Mouse (Mus musculus) liver, embryonic 14.5 days (tissue): Measurements from ENCODE around the gene Hnrnpab. TPM values are rescaled to one million over a fixed set of nuclear protein-coding genes. Genes with fewer than 3 reads are reported as not detected.

Experiments
- ATAC-seq: fragments of 200-750 bp; cut with Nextera tagmentation; 2 replicates; pipeline ENCODE4 v1.8.0; 2017; ENCODE audit warnings: moderate number of reproducible peaks, mild to moderate bottlenecking, moderate library complexity; ENCODE audit not compliant: insufficient read depth
- DNase-seq, 3 experiments: peaks; one replicate each; pipeline ENCODE4 v3.0.0-alpha.2; 2012 to 2013; ENCODE audit warnings: low read depth in 3 of 3, low spot score in 3 of 3
- H3K27ac ChIP-seq: fragments of 300-500 bp; sonication (generic); 2 replicates; pipeline ENCODE4 v1.5.1; 2014; ENCODE audit warnings: moderate library complexity, mild to moderate bottlenecking, control low read depth, inconsistent platforms
- H3K27me3 ChIP-seq: fragments of 300-500 bp; sonication (generic); 2 replicates; pipeline ENCODE4 v1.6.1; 2014; ENCODE audit warnings: mild to moderate bottlenecking, low read length, moderate library complexity; ENCODE audit not compliant: control insufficient read depth, insufficient read depth
- H3K36me3 ChIP-seq: fragments of 300-500 bp; sonication (generic); replicated peaks from 2 replicates; pipeline ENCODE4 v1.6.1; 2014; ENCODE audit warnings: low read depth; ENCODE audit not compliant: control insufficient read depth, insufficient read depth
- H3K4me1 ChIP-seq, 2 experiments: fragments of 200-500 bp in 1 of 2; fragments of 300-500 bp in 1 of 2; sonication (generic) in 1 of 2; replicated peaks; 2 replicates each; pipeline ENCODE4 v1.6.1; 2012 to 2014; ENCODE audit warnings: antibody characterized with exemption in 1 of 2, inconsistent platforms in 1 of 2, low read length in 1 of 2; ENCODE audit not compliant: control insufficient read depth in 2 of 2, insufficient read depth in 2 of 2
- H3K4me2 ChIP-seq: fragments of 300-500 bp; sonication (generic); 2 replicates; pipeline ENCODE4 v1.6.1; 2014; ENCODE audit warnings: low read depth, mild to moderate bottlenecking, control low read depth, moderate library complexity
- H3K4me3 ChIP-seq, 2 experiments: fragments of 200-500 bp in 1 of 2; fragments of 300-500 bp in 1 of 2; sonication (generic) in 1 of 2; 2 replicates each; pipeline ENCODE4 v1.5.1; 2012 to 2014; ENCODE audit warnings: low read depth in 2 of 2, low read length in 2 of 2, mild to moderate bottlenecking in 2 of 2, control low read depth in 1 of 2, inconsistent platforms in 1 of 2, moderate library complexity in 1 of 2; ENCODE audit not compliant: insufficient read depth in 1 of 2
- H3K9ac ChIP-seq: fragments of 300-500 bp; sonication (generic); replicated peaks from 2 replicates; pipeline ENCODE4 v1.6.1; 2014; ENCODE audit warnings: mild to moderate bottlenecking, control low read depth, moderate library complexity
- H3K9me3 ChIP-seq: fragments of 300-500 bp; sonication (generic); 2 replicates; pipeline ENCODE4 v1.6.1; 2016; ENCODE audit warnings: low read length, mixed read lengths; ENCODE audit not compliant: control insufficient read depth
- CTCF ChIP-seq: IDR thresholded peaks from 2 replicates; pipeline ENCODE4 v1.5.1; 2016; ENCODE audit warnings: antibody characterized with exemption, low read depth, control low read depth
- EP300 ChIP-seq: IDR thresholded peaks from 2 replicates; pipeline ENCODE4 v1.6.1; 2016; ENCODE audit warnings: antibody characterized with exemption, low read depth
- WGBS: fragments of 180-500 bp; shearing (Covaris S2); extraction: QIAGEN DNeasy Blood & Tissue Kit; methylation state at CpG from one replicate; pipeline ENCODE4 v1.1.7; 2014; ENCODE audit not compliant: insufficient replicate concordance; 5-methylcytosine and 5-hydroxymethylcytosine counted together
- polyA plus RNA-seq, 2 experiments: library from polyadenylated mRNA; depleted of rRNA in 1 of 2; stranded (reverse) in 1 of 2; unstranded in 1 of 2; fragments of >200 nt; fragmentation: Nextera tagmentation in 1 of 2; extraction: Ambion mirVana in 1 of 2; gene quantifications; 2 replicates each; pipeline versions ENCODE4 v1.2.1 to v1.2.3; 2012 to 2014

The Hnrnpab gene
- polyA plus RNA-seq, 2 experiments: 220 to 260 TPM

DNA sequence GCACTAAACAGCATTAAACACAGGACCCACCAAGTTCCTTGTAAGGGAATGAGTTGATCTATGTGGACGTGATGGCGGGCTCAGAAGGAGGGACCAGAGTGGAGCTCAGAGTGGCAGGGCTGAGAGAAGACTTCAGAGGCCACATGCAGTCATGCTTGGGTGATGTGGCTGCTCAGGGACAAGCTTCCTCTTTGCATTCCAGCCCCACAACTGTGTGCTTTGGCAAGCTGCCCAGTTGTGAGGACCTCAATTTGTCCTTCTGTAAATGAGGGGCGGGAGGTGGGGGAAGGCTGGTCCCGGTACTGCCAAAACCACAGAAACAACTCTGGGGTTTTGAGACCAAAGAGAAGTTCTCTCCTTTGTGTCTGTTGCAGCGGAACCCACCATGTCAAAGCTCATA is 55.4 kb downstream of the Hnrnpab start:
- Histone ChIP-seq H3K4me1 (no peaks in the 10 kb centered on the region), H3K9me3 (no peaks in the 10 kb centered on the region), H3K9ac (no peak overlapping the region), H3K4me2 (no peak overlapping the region), H3K36me3 (no peaks in the 10 kb centered on the region), H3K27me3 (no peaks in the 10 kb centered on the region; the same call in 1 of the 2 replicates), H3K27ac (no peak overlapping the region), H3K4me3 (no peak overlapping the region)
- DNase-seq (no peak), ATAC-seq (no peak)
- 28% methylated on average over 5 of the region's 5 CpGs for WGBS
- no peak for TF ChIP-seq CTCF
- no peak for TF ChIP-seq EP300

Other genes starting within 250 kb of the Hnrnpab start
- gene Phykpl, start 22.1 kb downstream of the Hnrnpab start, polyA plus RNA-seq (2012; rRNA removed): 7.3 and 10.1 TPM in 2 replicates
- gene Phykpl, start 22.1 kb downstream of the Hnrnpab start, polyA plus RNA-seq (2014; fragmentation: Nextera tagmentation; extraction: Ambion mirVana): 10.7 TPM in 2 replicates
- 64.1 and 78.3 TPM in 2 replicates for gene Nhp2, start 12.9 kb upstream of the Hnrnpab start, polyA plus RNA-seq (2012; rRNA removed)
- 136 and 144 TPM in 2 replicates for gene Nhp2, start 12.9 kb upstream of the Hnrnpab start, polyA plus RNA-seq (2014; fragmentation: Nextera tagmentation; extraction: Ambion mirVana)
- 15.2 and 15.6 TPM in 2 replicates for gene Rmnd5b, start 29.0 kb upstream of the Hnrnpab start, polyA plus RNA-seq (2012; rRNA removed)
- 19.0 and 20.5 TPM in 2 replicates for gene Rmnd5b, start 29.0 kb upstream of the Hnrnpab start, polyA plus RNA-seq (2014; fragmentation: Nextera tagmentation; extraction: Ambion mirVana)
- gene N4bp3, start 44.0 kb upstream of the Hnrnpab start, polyA plus RNA-seq (2012; rRNA removed): 1.2 TPM in 2 replicates
- gene N4bp3, start 44.0 kb upstream of the Hnrnpab start, polyA plus RNA-seq (2014; fragmentation: Nextera tagmentation; extraction: Ambion mirVana): 1.7 and 1.8 TPM in 2 replicates
- gene D930048N14Rik, start 44.1 kb upstream of the Hnrnpab start, polyA plus RNA-seq (2012; rRNA removed): 1.0 TPM in 2 replicates
- gene D930048N14Rik, start 44.1 kb upstream of the Hnrnpab start, polyA plus RNA-seq (2014; fragmentation: Nextera tagmentation; extraction: Ambion mirVana): 0.28 TPM in 2 replicates
- 10.9 and 15.6 TPM in 2 replicates for gene 0610009B22Rik, start 82.0 kb upstream of the Hnrnpab start, polyA plus RNA-seq (2012; rRNA removed)
- 36.5 and 41.6 TPM in 2 replicates for gene 0610009B22Rik, start 82.0 kb upstream of the Hnrnpab start, polyA plus RNA-seq (2014; fragmentation: Nextera tagmentation; extraction: Ambion mirVana)
- gene Sec24a, start 156.8 kb upstream of the Hnrnpab start, polyA plus RNA-seq (2012; rRNA removed): 3.7 TPM in 2 replicates
- 6.2 and 6.6 TPM in 2 replicates for gene Sec24a, start 156.8 kb upstream of the Hnrnpab start, polyA plus RNA-seq (2014; fragmentation: Nextera tagmentation; extraction: Ambion mirVana)
- 26.3 and 35.2 TPM in 2 replicates for gene Sar1b, start 156.8 kb upstream of the Hnrnpab start, polyA plus RNA-seq (2012; rRNA removed)
- gene Sar1b, start 156.8 kb upstream of the Hnrnpab start, polyA plus RNA-seq (2014; fragmentation: Nextera tagmentation; extraction: Ambion mirVana): 80.4 and 80.7 TPM in 2 replicates